Mouse (Mus musculus) embryo, embryonic 10 days (tissue): ENCODE data around the gene Mgam.
A peak's percentile ranks its signal among the peaks of the same experiment; 100 is the strongest.
"Not testable (repeated sequence)": the region's sequence is repeated elsewhere in the genome, so short reads cannot be mapped to it uniquely, and the experiment has no call there.

Experiments
- DNase-seq: peaks from one replicate; pipeline ENCODE4 v3.0.0-alpha.2; 2015; ENCODE audit warnings: low spot score

Mgam gene

GRCm38 (mm10) chr6:40628406-40629000 is at the start of gene Mgam:
Gene Mgam (plus strand): TSS chr6:40628831.
- no peak for DNase-seq

- no peak for DNase-seq
These were observed 44.3 kb upstream of the Mgam start for GRCm38 (mm10) chr6:40584336-40584735.

DNA sequence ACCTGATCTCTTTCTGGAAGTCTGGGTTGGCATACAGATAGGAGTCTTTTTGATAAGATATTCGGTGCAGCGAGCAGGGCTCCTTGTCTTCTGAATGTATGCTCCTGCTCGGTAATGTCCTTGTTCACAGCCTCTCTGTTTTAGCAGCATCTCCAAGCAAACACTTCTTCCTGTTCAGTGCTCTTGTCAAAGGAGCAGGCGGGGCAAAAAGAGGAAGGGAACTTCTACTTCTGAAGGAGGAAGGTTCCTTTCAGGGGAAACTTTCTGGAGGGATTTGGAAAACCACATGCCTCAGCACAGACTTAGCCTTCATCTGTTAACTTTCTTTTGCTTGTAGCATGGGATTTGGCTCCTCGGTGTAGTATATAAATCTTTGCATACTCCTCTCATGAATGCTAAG is 43.0 kb upstream of the Mgam start, which contains the start of gene Clec5a:
TSS of gene Clec5a (minus strand) at position 177 of the 400 bp plus-strand sequence.
- DNase-seq: no peak

DNA sequence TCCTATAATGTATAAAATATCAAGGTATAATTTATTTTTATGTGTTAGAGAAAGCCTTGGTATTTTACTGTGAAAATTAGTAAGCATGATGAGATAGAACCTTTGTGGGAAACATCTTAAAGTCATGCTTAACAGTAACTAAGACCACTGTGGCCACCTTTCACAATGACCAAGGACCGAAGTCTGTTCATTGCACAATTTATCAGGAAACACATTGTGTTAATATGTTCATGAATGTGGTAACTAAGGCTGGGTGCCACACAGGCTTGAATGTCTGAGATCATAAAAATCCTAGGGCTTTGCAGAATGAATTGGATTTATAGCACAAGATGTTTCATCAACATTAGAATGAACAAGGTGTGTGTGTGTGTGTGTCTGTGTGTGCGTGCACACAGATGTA is 40.3 kb upstream of the Mgam start:
- DNase-seq: no peak

- DNase-seq: no peak
These were observed 33.7 kb upstream of the Mgam start for GRCm38 (mm10) chr6:40594804-40595550.

GRCm38 (mm10) chr6:40598546-40598945 is 30.1 kb upstream of the Mgam start:
- DNase-seq: not testable (repeated sequence)

GRCm38 (mm10) chr6:40607431-40607830 is 21.2 kb upstream of the Mgam start:
- no peak for DNase-seq

DNA sequence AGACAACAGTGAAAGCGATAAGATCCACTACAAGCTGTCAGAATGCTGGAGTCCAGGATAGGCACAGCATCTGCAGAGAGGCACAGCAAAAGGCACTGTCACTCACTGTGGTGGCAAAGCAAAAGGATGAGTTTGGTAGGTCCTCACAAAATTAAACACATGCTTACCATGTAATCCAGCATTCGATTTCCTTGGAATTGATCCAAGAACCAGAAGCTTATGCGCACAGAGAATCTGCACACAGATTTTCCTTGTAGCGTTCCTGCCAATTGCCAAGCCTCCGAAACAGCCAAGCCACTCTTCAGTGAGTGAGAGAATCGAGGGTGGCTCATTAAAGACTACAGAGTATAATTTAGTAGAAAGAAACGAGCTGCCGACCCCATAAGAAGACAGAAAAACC is 18.4 kb upstream of the Mgam start:
- no peak for DNase-seq

DNA sequence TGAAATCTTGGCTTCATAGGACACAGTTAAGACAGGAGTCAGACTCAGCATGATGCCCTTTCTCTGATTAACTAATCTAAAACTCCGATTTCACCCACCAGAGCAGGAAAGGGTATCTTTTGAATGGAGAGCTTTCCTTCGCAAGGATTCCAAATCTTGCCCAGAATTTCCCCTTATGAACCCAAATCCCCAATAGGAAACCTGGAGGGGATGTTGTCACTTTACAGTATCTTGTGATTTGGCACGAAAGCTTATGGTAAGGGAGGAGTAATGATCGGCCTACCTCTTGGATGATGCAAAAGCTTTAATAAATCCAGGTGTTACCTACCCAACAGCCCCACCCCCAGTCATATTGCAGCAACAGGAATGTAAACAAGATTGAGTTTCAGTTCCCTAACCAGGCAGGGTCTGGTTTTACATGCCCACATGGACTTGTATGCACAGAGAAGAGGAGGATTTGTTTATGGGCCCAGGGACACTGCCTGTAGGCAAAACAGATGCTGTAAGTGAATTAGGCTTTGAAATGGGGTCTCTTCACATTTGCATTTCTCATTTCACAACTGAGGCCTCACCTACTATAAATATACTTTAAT is 15.3 kb upstream of the Mgam start, which contains the start of gene Tas2r138:
TSS of gene Tas2r138 (minus strand) at position 51 of the 593 bp plus-strand sequence.
- DNase-seq: no peak

DNA sequence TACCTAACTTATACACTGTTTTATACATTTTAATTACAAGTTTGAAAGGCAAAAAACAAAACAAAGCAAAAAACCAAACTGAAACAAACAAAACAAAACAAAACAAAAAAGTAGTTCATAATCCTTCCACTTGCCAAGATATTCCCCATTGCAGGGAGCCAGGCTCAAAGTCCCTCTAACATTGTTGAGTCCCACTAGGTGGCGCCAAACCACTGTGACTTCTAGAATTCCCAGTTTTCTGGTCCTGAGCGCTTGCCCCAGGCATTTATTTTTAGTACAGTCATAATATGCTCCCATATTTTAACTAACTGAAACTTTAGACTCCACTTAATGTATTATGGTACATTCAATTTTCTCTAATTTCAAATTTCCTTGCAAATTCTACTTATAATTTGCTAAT is 10.7 kb upstream of the Mgam start:
- peak; percentile 84 for DNase-seq

- no peak for DNase-seq
These were observed 2.5 kb upstream of the Mgam start for GRCm38 (mm10) chr6:40626111-40626510.

- no peak for DNase-seq
These were observed 6.0 kb downstream of the Mgam start for GRCm38 (mm10) chr6:40634640-40635071.

- no peak for DNase-seq
These were observed 6.9 kb downstream of the Mgam start for GRCm38 (mm10) chr6:40635559-40635958.

GRCm38 (mm10) chr6:40637755-40638154 is 9.1 kb downstream of the Mgam start:
- DNase-seq: no peak

DNA sequence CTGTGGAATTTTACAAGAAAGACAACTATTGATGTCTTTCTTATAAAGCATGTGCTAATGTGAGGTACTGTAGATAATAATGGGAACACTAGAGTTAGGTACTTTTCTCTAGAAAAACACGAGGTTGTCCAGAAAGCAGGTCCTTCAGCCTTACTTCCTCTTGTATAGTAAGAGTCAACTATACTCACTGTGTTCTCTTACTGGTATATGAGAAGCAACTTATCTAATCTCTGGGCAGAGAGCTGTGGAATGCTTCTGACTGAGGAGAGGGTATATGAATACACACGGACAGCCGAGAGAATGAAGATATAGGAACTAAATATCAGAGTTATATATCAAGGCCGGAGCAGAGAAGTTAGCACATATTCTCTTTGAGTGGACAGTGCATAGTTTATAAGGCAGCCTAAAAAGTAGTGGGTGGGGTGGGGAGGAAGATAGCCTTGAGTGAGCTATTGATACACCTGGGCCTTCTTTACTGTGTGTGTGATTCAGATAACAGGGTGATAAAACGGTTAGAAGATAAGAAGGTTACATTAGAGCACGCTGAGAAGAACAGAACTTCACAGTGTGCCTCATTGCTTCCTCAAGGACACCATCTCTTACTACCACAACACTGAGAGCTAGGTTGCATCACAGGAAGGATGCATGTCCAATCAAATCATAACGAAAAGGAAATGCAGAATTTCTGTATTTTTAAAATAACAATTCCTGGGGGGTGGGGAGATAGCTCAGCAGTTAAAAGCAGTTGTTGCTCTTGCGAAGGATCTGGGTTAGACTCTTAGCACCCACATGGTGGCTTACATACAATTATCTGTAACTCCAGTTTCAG is 12.3 kb downstream of the Mgam start:
- DNase-seq: no peak

- no peak for DNase-seq
These were observed 17.1 kb downstream of the Mgam start for GRCm38 (mm10) chr6:40645701-40646100.

- no peak for DNase-seq
These were observed 22.3 kb downstream of the Mgam start for GRCm38 (mm10) chr6:40650953-40651352.

GRCm38 (mm10) chr6:40660930-40661329 is 32.3 kb downstream of the Mgam start:
- no peak for DNase-seq

DNA sequence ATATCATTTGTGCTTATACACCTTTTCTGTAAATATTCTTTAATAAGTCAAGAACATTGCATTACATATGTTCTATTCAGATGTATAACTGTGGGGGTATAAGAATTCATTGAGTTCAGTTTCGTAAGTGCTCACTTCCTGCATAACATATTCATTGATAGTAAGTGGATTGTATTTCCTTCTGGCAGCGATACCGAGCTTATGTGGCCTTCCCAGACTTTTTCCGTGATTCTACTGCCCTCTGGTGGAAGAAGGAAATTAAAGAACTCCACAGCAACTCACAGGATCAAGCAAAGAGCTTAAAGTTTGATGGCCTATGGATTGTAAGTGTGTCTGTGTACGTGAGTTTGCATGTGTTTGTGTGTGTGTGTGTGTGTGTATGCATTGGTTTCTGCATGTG is 60.5 kb downstream of the Mgam start:
- peak; percentile 70 for DNase-seq

DNA sequence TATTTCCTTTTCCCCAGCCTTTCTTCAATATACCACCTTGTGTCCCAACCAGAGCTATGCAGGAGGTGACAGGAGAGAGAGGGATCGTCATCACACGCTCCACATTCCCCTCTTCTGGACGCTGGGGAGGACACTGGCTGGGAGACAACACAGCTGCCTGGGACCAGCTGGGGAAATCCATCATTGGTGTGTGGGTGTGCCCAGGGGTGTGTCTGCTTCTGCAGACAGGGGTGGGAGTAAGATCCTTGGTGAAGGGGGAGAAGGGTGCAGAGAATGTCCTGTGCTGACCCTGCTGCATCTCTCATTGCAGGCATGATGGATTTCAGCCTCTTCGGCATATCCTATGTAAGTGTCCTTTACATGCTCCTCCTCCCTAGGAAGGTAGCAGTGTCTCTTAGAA is 63.4 kb downstream of the Mgam start:
- DNase-seq: not testable (repeated sequence)

DNA sequence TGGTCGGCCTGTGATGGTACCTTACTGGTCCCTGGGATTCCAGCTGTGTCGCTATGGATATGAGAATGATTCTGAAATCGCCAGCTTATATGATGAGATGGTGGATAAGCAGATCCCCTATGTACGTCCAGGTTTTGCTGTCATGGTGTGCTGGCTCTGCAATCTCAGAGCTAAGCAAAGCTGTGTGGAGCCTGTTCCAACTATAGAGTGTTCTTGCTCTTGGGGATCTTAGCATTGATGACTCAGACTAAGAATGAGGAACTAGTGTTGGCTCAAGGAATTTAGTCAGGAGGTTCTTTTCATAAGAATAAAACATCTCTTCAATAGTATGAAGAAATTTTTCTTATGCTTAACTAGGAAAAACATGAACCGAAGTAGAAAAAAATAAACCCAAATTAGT is 84.9 kb downstream of the Mgam start:
- not testable (repeated sequence) for DNase-seq

- no peak for DNase-seq
These were observed 87.1 kb downstream of the Mgam start for GRCm38 (mm10) chr6:40715705-40716104.
